Mouse (Mus musculus) ES-Bruce4 (cell line): ENCODE measurements at regions not wholly inside any gene's neighbourhood (a gene's known extent, or its start where the extent isn't known, plus 50 kb on each side); places are given as distances from the start of the nearest gene placed in this dataset.

Source experiments
- CTCF ChIP-seq: IDR thresholded peaks from one replicate; pipeline ENCODE4 v1.8.1; 2011; ENCODE audit warnings: low read depth, low read length
- EP300 ChIP-seq: IDR thresholded peaks from 2 replicates; pipeline ENCODE4 v1.6.1; 2011; ENCODE audit warnings: low read depth, low read length; ENCODE audit not compliant: insufficient read depth

GRCm38 (mm10) chr9:71369760-71370159 is 116.0 kb downstream of the Polr2m start:
- TF ChIP-seq CTCF: peak; percentile 60
- TF ChIP-seq EP300: no peak
